Mouse (Mus musculus) intestine, postnatal 0 days (tissue): ENCODE measurements around the gene Plpp4. TPM values are rescaled to one million over a fixed set of nuclear protein-coding genes. Genes with fewer than 3 reads are reported as not detected.

Source experiments
- ATAC-seq: fragments of 200-750 bp; cut with Nextera tagmentation; 2 replicates; pipeline ENCODE4 v1.8.0; 2017; ENCODE audit warnings: mild to moderate bottlenecking, moderate TSS enrichment, moderate library complexity
- H3K27ac ChIP-seq: fragments of 300-500 bp; sonication (generic); 2 replicates; pipeline ENCODE4 v1.5.1; 2014; ENCODE audit warnings: mild to moderate bottlenecking, low read depth, low read length, moderate library complexity
- H3K27me3 ChIP-seq: fragments of 300-500 bp; sonication (generic); replicated peaks from 2 replicates; pipeline ENCODE4 v1.6.1; 2014; ENCODE audit warnings: low read length, mixed read lengths; ENCODE audit not compliant: control insufficient read depth, insufficient read depth
- H3K36me3 ChIP-seq: fragments of 300-500 bp; sonication (generic); 2 replicates; pipeline ENCODE4 v1.6.1; 2014; ENCODE audit warnings: mild to moderate bottlenecking, moderate library complexity; ENCODE audit not compliant: control insufficient read depth, insufficient read depth
- H3K4me1 ChIP-seq: fragments of 300-500 bp; sonication (generic); replicated peaks from 2 replicates; pipeline ENCODE4 v1.6.1; 2014; ENCODE audit warnings: antibody characterized with exemption, low read length, mixed read lengths; ENCODE audit not compliant: control insufficient read depth, insufficient read depth
- H3K4me2 ChIP-seq: fragments of 300-500 bp; sonication (generic); replicated peaks from 2 replicates; pipeline ENCODE4 v1.6.1; 2014; ENCODE audit warnings: low read depth, mild to moderate bottlenecking, moderate library complexity
- H3K4me3 ChIP-seq: fragments of 300-500 bp; sonication (generic); 2 replicates; pipeline ENCODE4 v1.5.1; 2014; ENCODE audit warnings: low read depth, low read length
- H3K9ac ChIP-seq: fragments of 300-500 bp; sonication (generic); 2 replicates; pipeline ENCODE4 v1.6.1; 2014; ENCODE audit warnings: mild to moderate bottlenecking, low read depth, low read length
- H3K9me3 ChIP-seq: fragments of 300-500 bp; sonication (generic); 2 replicates; pipeline ENCODE4 v1.6.1; 2016; ENCODE audit warnings: mixed run types; ENCODE audit not compliant: control insufficient read depth
- CTCF ChIP-seq: sonication (generic); IDR thresholded peaks from 2 replicates; pipeline ENCODE4 v1.5.1; 2016; ENCODE audit warnings: low read depth, mild to moderate bottlenecking, control low read depth, antibody characterized with exemption, moderate library complexity
- WGBS: fragments of 180-500 bp; shearing (Covaris S2); extraction: QIAGEN DNeasy Blood & Tissue Kit; methylation state at CpG from one replicate; pipeline ENCODE4 v1.1.7; 2014; 5-methylcytosine and 5-hydroxymethylcytosine counted together
- polyA plus RNA-seq: library from polyadenylated mRNA; unstranded; fragments of >200 nt; fragmentation: Nextera tagmentation; extraction: Ambion mirVana; gene quantifications from 2 replicates; pipeline ENCODE4 v1.2.1, GENCODE M21; 2015

Plpp4 gene
- polyA plus RNA-seq, 1 experiment from 2014 or later = 0.21 TPM

DNA sequence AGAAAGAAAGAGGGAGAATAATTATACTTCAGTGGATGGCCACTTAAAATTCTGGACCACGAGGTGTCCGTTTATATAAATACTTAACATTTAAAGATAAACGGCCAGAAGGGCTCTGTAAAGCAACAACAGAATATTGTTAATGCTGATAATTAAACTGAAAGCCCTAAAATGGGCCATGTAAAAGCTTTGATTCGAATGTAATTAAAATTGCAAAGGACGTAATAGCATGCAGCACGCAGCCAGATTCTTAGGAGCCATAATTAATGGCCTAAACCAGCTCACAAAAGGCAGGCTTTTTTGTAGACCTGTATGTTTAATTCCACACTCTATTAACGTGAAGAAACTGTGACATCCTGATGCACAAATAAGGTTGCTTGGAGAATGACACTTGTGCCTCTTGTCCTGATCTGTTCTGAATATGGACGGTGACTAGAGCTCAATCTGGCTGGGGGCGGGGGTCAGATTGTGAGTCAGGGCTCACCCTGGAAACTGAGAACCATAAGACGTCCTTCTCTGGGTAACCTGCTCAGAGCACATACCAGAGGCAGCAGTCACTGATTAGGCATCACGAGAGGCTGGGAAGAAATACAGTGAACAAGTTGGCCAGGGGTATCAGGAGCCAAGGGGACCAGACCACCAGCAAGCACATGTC lies 136.1 kb downstream of the Plpp4 start:
- Histone ChIP-seq H3K27me3 (no peaks in the 10 kb centered on the region), H3K9me3 (no peaks in the 10 kb centered on the region), H3K4me2 (no peak overlapping the region), H3K27ac (no peak overlapping the region), H3K9ac (no peak overlapping the region), H3K4me1 (no peaks in the 10 kb centered on the region), H3K4me3 (no peak overlapping the region), H3K36me3 (no peaks in the 10 kb centered on the region)
- 65% methylated on average over 11 of the region's 11 CpGs for WGBS
- no peak for ATAC-seq
- no peak for TF ChIP-seq CTCF

DNA sequence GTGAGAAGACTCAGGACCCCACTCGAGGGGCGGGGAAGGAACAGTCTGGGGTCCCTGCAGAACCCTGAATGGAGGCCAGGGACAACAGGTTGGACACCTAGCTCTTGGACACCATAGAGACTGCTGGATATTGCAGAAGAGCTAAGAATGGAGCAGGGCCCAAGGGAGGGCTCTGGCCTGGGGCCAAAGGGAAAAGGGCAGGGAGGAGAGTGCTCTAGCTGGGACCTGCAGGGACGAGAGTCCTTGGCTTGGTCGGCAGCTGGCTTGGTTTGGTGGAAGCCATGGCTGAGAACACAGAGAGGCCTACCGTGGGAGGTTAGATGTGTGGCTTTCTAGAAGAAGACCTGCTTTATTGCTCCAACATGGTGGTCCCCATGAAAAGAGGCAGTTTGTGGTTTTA lies 139.7 kb downstream of the Plpp4 start:
- H3K9me3 ChIP-seq = no peaks in the 10 kb centered on the region
- H3K9ac ChIP-seq = no peak overlapping the region
- H3K4me1 ChIP-seq = no peaks in the 10 kb centered on the region
- no peak overlapping the region for H3K4me2 ChIP-seq
- no peak for TF ChIP-seq CTCF
- H3K27me3 ChIP-seq = no peaks in the 10 kb centered on the region
- no peak overlapping the region for H3K4me3 ChIP-seq
- no peak for ATAC-seq
- no peaks in the 10 kb centered on the region for H3K36me3 ChIP-seq
- H3K27ac ChIP-seq = no peak overlapping the region
- WGBS = 82% methylated on average over 5 of the region's 5 CpGs

DNA sequence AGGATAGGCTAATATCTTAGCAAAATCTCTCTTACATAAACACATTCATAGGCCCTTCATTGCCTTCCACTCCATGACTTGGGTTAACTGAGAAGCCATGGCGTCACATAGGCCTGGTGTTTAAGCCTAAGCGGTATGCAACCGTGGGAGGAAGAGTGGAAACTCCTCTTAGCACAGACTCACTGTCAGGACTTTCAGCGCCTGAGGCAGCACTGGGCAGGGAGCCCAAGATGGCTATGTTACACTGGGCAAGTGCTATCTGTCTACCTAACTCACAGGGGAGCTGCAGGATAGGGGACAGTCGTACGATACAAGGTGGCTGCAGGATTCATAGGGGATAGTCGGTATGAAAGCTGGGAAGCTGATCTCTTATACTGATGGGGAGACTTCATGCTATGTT lies 142.2 kb downstream of the Plpp4 start:
- H3K4me2 ChIP-seq = no peak overlapping the region
- no peak for TF ChIP-seq CTCF
- no peaks in the 10 kb centered on the region for H3K9me3 ChIP-seq
- no peaks in the 10 kb centered on the region for H3K4me1 ChIP-seq
- WGBS = 88% methylated on average over 7 of the region's 7 CpGs
- no peak overlapping the region for H3K27ac ChIP-seq
- no peak overlapping the region for H3K4me3 ChIP-seq
- no peaks in the 10 kb centered on the region for H3K27me3 ChIP-seq
- no peak for ATAC-seq
- H3K36me3 ChIP-seq = no peaks in the 10 kb centered on the region
- no peak overlapping the region for H3K9ac ChIP-seq

DNA sequence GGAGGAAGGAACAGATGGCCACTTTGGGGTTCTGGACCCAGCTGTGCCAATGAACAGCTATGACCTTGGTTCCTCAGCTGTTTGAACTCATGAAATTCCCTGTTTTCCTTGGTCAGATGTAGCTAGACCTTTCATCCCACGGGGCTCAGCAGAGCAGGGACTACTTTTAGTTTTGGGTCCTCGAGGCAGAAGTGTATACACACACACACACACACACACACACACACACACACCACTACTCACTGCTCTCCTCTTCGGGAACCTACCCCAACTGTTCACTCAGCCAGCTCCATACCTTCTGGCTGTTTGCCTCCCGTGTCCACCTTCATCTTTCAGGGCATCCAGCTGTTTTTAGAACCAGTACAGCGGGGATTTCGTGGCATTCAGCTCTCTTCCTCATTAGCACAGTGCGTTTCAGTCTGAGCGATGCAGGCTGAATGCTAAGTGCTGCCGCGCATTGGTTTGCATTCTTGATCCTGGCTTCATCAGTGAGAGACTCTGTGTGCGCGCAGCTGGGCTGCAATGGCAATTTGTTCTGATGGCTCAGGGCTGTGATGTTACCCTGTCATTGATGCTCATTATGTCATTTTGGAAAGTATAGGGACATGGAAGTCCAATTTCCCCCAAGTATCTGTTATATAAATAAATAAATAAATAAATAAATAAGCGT lies 146.0 kb downstream of the Plpp4 start:
- no peak overlapping the region for H3K27ac ChIP-seq
- H3K9me3 ChIP-seq = no peaks in the 10 kb centered on the region
- H3K4me2 ChIP-seq = no peak overlapping the region
- WGBS = 87% methylated on average over 13 of the region's 13 CpGs
- no peak overlapping the region for H3K9ac ChIP-seq
- TF ChIP-seq CTCF = no peak
- H3K27me3 ChIP-seq = no peaks in the 10 kb centered on the region
- no peaks in the 10 kb centered on the region for H3K4me1 ChIP-seq
- no peak for ATAC-seq
- H3K4me3 ChIP-seq = no peak overlapping the region
- no peaks in the 10 kb centered on the region for H3K36me3 ChIP-seq

DNA sequence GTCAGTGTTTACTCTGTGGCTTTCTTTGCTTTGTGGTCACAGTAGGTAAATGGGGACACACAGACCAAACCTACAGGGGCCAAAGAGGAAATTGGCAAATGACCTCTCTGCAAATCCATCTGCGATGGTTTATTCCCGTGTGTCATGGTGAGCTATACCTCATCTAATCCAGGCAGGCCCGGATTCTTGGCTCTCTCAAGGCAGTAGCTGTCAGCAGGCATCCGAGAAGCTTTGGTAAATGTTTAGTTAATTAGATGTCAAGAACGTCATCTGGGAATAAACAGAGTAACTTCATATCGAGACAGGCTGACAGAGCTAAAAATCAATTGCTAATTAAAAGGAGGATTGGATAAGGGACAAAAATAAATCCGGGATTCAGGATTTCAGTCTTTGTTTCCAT lies 149.2 kb downstream of the Plpp4 start:
- no peak for TF ChIP-seq CTCF
- no peaks in the 10 kb centered on the region for H3K9me3 ChIP-seq
- no peaks in the 10 kb centered on the region for H3K36me3 ChIP-seq
- no peaks in the 10 kb centered on the region for H3K27me3 ChIP-seq
- no peak for ATAC-seq
- H3K4me3 ChIP-seq = no peak overlapping the region
- H3K9ac ChIP-seq = no peak overlapping the region
- no peak overlapping the region for H3K27ac ChIP-seq
- no peak overlapping the region for H3K4me2 ChIP-seq
- no peaks in the 10 kb centered on the region for H3K4me1 ChIP-seq
- 37% methylated on average over 7 of the region's 7 CpGs for WGBS

DNA sequence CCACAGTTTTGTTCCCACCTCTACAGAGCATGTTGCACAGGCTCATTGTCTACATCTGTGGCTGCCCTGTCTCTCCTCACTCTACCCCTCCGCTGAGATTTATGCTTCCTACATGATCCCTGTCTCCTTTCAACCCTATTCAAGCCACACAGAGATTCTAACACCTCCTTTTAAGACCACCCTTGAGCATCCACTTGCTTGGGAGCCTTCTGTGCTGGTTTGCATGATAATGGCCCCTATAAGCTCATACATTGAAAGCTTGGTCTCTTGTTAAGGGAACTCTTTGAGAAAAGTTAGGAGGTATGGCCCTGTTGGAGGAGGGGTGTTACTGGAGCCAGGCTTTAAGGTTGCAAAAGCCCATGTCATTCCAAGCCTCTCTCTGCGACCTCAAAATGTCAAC lies 155.9 kb downstream of the Plpp4 start:
- no peak for TF ChIP-seq CTCF

More for the DNA sequence above, 155.9 kb downstream of the Plpp4 start:
- no peak for ATAC-seq
- Histone ChIP-seq H3K27me3 (no peaks in the 10 kb centered on the region), H3K9ac (no peak overlapping the region), H3K4me2 (no peak overlapping the region), H3K9me3 (no peaks in the 10 kb centered on the region), H3K4me3 (no peak overlapping the region), H3K4me1 (no peaks in the 10 kb centered on the region), H3K36me3 (no peaks in the 10 kb centered on the region), H3K27ac (no peak overlapping the region)
- 72% methylated on average over 2 of the region's 2 CpGs for WGBS
